Mouse (Mus musculus): ENCODE measurements at regions not wholly inside any gene's neighbourhood (a gene's known extent, or its start where the extent isn't known, plus 50 kb on each side); places are given as distances from the start of the nearest gene placed in this dataset.

- TF ChIP-seq CTCF (IDR thresholded peaks at IDR 0.05), result no peak
- no peak for TF ChIP-seq EP300 (IDR thresholded peaks at IDR 0.05)
Observed at GRCm38 (mm10) chr8:78065890-78066493, 147.1 kb upstream of the Ttc29 start.

All from lung, postnatal 0 days (tissue).